Mouse (Mus musculus): ENCODE measurements around the gene Hnrnpc.
"Not testable (repeated sequence)": the region's sequence is repeated elsewhere in the genome, so short reads cannot be mapped to it uniquely, and the experiment has no call there.

The Hnrnpc gene

GRCm38 (mm10) chr14:52104677-52105285 lies 953 bp upstream of the Hnrnpc start:
- intact Hi-C loops (cut with DNase I), result loop anchor here (5.0 kb wide), 1 partner anchor 82 kb away; the partner anchor contains the start of gene Zfp219

- intact Hi-C loops (cut with DNase I), result loop anchor here (5.0 kb wide), 1 partner anchor 81 kb away; the partner anchor contains the start of gene Zfp219
Measured at GRCm38 (mm10) chr14:52103474-52103855, 363 bp downstream of the Hnrnpc start.

- intact Hi-C loops (cut with DNase I), result loop anchor here (5.0 kb wide), 1 partner anchor 79 kb away; the partner anchor contains the start of gene Zfp219
Measured at GRCm38 (mm10) chr14:52101285-52102157, 2.3 kb downstream of the Hnrnpc start.

- intact Hi-C loops (cut with DNase I), result loop anchor here (5.0 kb wide), 1 partner anchor 78 kb away; the partner anchor contains the start of gene Zfp219
Measured at GRCm38 (mm10) chr14:52100170-52100960, 3.5 kb downstream of the Hnrnpc start.

GRCm38 (mm10) chr14:52099563-52099962 lies 4.3 kb downstream of the Hnrnpc start:
- intact Hi-C loops (cut with DNase I), result no loop called here

GRCm38 (mm10) chr14:52098387-52098786 lies 5.4 kb downstream of the Hnrnpc start:
- intact Hi-C loops (cut with DNase I), result not testable (repeated sequence)

GRCm38 (mm10) chr14:52097191-52097590 lies 6.6 kb downstream of the Hnrnpc start:
- intact Hi-C loops (cut with DNase I), result not testable (repeated sequence)

- intact Hi-C loops (cut with DNase I), result no loop called here
Measured at GRCm38 (mm10) chr14:52094533-52094932, 9.3 kb downstream of the Hnrnpc start.

GRCm38 (mm10) chr14:52083083-52083482 lies 20.7 kb downstream of the Hnrnpc start:
- intact Hi-C loops (cut with DNase I), result loop anchor here (5.0 kb wide), 1 partner anchor 61 kb away; the partner anchor contains the start of gene Zfp219

GRCm38 (mm10) chr14:52071599-52072137 lies 32.2 kb downstream of the Hnrnpc start:
- intact Hi-C loops (cut with DNase I), result no loop called here

- intact Hi-C loops (cut with DNase I), result no loop called here
Measured at GRCm38 (mm10) chr14:52066135-52066534, 37.7 kb downstream of the Hnrnpc start.

GRCm38 (mm10) chr14:52061798-52062197 lies 42.0 kb downstream of the Hnrnpc start:
- intact Hi-C loops (cut with DNase I), result no loop called here

GRCm38 (mm10) chr14:52060800-52061199 lies 43.0 kb downstream of the Hnrnpc start:
- intact Hi-C loops (cut with DNase I), result no loop called here

- intact Hi-C loops (cut with DNase I), result no loop called here
Measured at GRCm38 (mm10) chr14:52059982-52060381, 43.8 kb downstream of the Hnrnpc start.

GRCm38 (mm10) chr14:52052720-52053119 lies 51.1 kb downstream of the Hnrnpc start:
- intact Hi-C loops (cut with DNase I), result not testable (repeated sequence)

GRCm38 (mm10) chr14:52045966-52046565 lies 57.8 kb downstream of the Hnrnpc start:
- intact Hi-C loops (cut with DNase I), result no loop called here

- intact Hi-C loops (cut with DNase I), result no loop called here
Measured at GRCm38 (mm10) chr14:52044901-52045678, 58.7 kb downstream of the Hnrnpc start.

GRCm38 (mm10) chr14:52043446-52043845 lies 60.4 kb downstream of the Hnrnpc start:
- intact Hi-C loops (cut with DNase I), result no loop called here

GRCm38 (mm10) chr14:52042359-52042758 lies 61.5 kb downstream of the Hnrnpc start, which contains the start of gene Olfr221:
Olfr221 (minus strand) TSS chr14:52042459.
- intact Hi-C loops (cut with DNase I), result not testable (repeated sequence)

GRCm38 (mm10) chr14:52039332-52039731 lies 64.5 kb downstream of the Hnrnpc start:
- intact Hi-C loops (cut with DNase I), result no loop called here

Measured in adrenal gland (tissue).